Mouse (Mus musculus): Measurements from ENCODE around the gene Copz1.

GRCm38 (mm10) chr15:103339961-103340337 lies 67.4 kb downstream of the Copz1 start, which contains the start of gene Zfp385a:
- TF ChIP-seq CTCF (IDR thresholded peaks at IDR 0.05; ENCODE audit: borderline replicate concordance, insufficient read depth, low read length) (no peak), POLR2A (IDR thresholded peaks at IDR 0.05; ENCODE audit: low read depth, low read length) (peak; percentile 48)

All from embryonic fibroblast, embryonic 13.5 days (primary cell).